Mouse (Mus musculus) ES-Bruce4 (cell line): Measurements from ENCODE around the gene Kcnc1. TPM values are rescaled to one million over a fixed set of nuclear protein-coding genes. Genes with fewer than 3 reads are reported as not detected.

ENCODE experiments used
- H3K27ac ChIP-seq: 2 replicates; pipeline ENCODE4 v1.5.1; 2012; ENCODE audit warnings: low read length, inconsistent platforms; ENCODE audit not compliant: insufficient read depth
- H3K27me3 ChIP-seq: 2 replicates; pipeline ENCODE4 v1.6.1; 2012; ENCODE audit warnings: mild to moderate bottlenecking, low read length, inconsistent platforms; ENCODE audit not compliant: control insufficient read depth, poor library complexity, insufficient read depth, severe bottlenecking
- H3K36me3 ChIP-seq: 2 replicates; pipeline ENCODE4 v1.6.1; 2012; ENCODE audit warnings: inconsistent platforms, mild to moderate bottlenecking, low read length, moderate library complexity; ENCODE audit not compliant: control insufficient read depth, poor library complexity, insufficient read depth, severe bottlenecking
- H3K4me1 ChIP-seq: one replicate; pipeline ENCODE4 v1.8.1; 2011; ENCODE audit warnings: low read length; ENCODE audit not compliant: control insufficient read depth, insufficient read depth
- H3K4me3 ChIP-seq: 2 replicates; pipeline ENCODE4 v1.5.1; 2011; ENCODE audit warnings: low read depth, mild to moderate bottlenecking, low read length
- H3K9ac ChIP-seq: 2 replicates; pipeline ENCODE4 v1.6.1; 2012; ENCODE audit warnings: low read depth, mild to moderate bottlenecking, inconsistent platforms; ENCODE audit not compliant: poor library complexity, severe bottlenecking
- H3K9me3 ChIP-seq: replicated peaks from 2 replicates; pipeline ENCODE4 v1.6.1; 2012; ENCODE audit warnings: mild to moderate bottlenecking, low read length, inconsistent platforms; ENCODE audit not compliant: control insufficient read depth, poor library complexity, insufficient read depth, severe bottlenecking
- CTCF ChIP-seq: IDR thresholded peaks from one replicate; pipeline ENCODE4 v1.8.1; 2011; ENCODE audit warnings: low read depth, low read length
- EP300 ChIP-seq: IDR thresholded peaks from 2 replicates; pipeline ENCODE4 v1.6.1; 2011; ENCODE audit warnings: low read depth, low read length; ENCODE audit not compliant: insufficient read depth
- POLR2A ChIP-seq: IDR thresholded peaks from one replicate; pipeline ENCODE4 v1.8.1; 2011; ENCODE audit warnings: low read length; ENCODE audit not compliant: insufficient read depth
- polyA plus RNA-seq: library from polyadenylated mRNA; stranded (reverse); fragments of >200 nt; gene quantifications from 2 replicates; pipeline ENCODE4 v1.2.4, GENCODE M21; 2011; ENCODE audit warnings: low read depth; ENCODE audit not compliant: missing spikeins, insufficient read depth, insufficient read length

Gene Kcnc1
- polyA plus RNA-seq, 1 experiment, result 0.07 TPM

- Histone ChIP-seq H3K4me1 (no peaks in the 10 kb centered on the region), H3K36me3 (no peaks in the 10 kb centered on the region), H3K4me3 (no peak overlapping the region), H3K27ac (no peak overlapping the region), H3K27me3 (no peaks in the 10 kb centered on the region), H3K9me3 (no peaks in the 10 kb centered on the region), H3K9ac (no peak overlapping the region)
- TF ChIP-seq CTCF, result no peak
- TF ChIP-seq EP300, result no peak
- no peak for TF ChIP-seq POLR2A
Observed at GRCm38 (mm10) chr7:46403616-46404485, 7.6 kb downstream of the Kcnc1 start.

- Histone ChIP-seq H3K36me3 (no peaks in the 10 kb centered on the region), H3K9me3 (no peaks in the 10 kb centered on the region), H3K4me3 (no peak overlapping the region), H3K27ac (no peak overlapping the region), H3K9ac (no peak overlapping the region), H3K4me1 (no peaks in the 10 kb centered on the region), H3K27me3 (no peaks in the 10 kb centered on the region)
- no peak for TF ChIP-seq POLR2A
- no peak for TF ChIP-seq EP300
Observed at GRCm38 (mm10) chr7:46404756-46405155, 8.5 kb downstream of the Kcnc1 start.

- no peak overlapping the region for H3K9ac ChIP-seq
- no peaks in the 10 kb centered on the region for H3K27me3 ChIP-seq
- no peaks in the 10 kb centered on the region for H3K9me3 ChIP-seq
- H3K27ac ChIP-seq, result no peak overlapping the region
- H3K4me1 ChIP-seq, result no peaks in the 10 kb centered on the region
- TF ChIP-seq EP300, result no peak
- no peak for TF ChIP-seq CTCF
- no peak for TF ChIP-seq POLR2A
- no peak overlapping the region for H3K4me3 ChIP-seq
- no peaks in the 10 kb centered on the region for H3K36me3 ChIP-seq
Observed at GRCm38 (mm10) chr7:46408606-46409005, 12.3 kb downstream of the Kcnc1 start.

DNA sequence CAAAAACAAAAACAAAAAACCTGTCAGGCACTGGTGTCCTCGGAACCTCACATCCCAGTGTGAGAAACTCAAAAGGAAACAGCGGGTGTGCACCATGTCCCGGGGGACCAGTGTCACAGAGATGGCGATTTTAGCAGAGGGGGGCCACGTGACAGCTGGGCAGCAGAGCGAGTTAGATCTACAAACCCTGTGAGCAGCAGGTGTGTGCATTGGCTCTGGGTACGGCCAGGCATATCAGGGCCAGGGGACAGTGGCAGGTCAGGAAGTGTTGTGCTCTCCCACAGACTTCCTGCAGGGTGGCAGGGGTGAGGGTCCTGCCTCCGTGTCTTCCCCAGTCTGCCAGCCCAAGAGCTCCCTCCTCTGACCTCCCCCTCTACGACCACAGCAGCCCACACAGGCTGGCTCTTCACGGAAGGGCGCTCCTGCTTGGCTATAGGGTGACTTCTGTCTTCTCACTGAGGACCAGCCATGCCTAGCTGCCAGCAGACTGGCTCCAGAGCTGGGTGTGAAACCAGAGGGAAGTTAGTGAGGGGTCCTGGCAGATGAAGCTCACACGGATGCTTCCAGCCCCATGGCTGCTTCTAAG lies 13.0 kb downstream of the Kcnc1 start:
- H3K9me3 ChIP-seq, result no peaks in the 10 kb centered on the region
- H3K9ac ChIP-seq, result no peak overlapping the region
- no peak overlapping the region for H3K4me3 ChIP-seq
- H3K36me3 ChIP-seq, result no peaks in the 10 kb centered on the region
- H3K4me1 ChIP-seq, result no peaks in the 10 kb centered on the region
- no peaks in the 10 kb centered on the region for H3K27me3 ChIP-seq
- H3K27ac ChIP-seq, result no peak overlapping the region
- TF ChIP-seq EP300 (no peak), POLR2A (no peak), CTCF (no peak)

DNA sequence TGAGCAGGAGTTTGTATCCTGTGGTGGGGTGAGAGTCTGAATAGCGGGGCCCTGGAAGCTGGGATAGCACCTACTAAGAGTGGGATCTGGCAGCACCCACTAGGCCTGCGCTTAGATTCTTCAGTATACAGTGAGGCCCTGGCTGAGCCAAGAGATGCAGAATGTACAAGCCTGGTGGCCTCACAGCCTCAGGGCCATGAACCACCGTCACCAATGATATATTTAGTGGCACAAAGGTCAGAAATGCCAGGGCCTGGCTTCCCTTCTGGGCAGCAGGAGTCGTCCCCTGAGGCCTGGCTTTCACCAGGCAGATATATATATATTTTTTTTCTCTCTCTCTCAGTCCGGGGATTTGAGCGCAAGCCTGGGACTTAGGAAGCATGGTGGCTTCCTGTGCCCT lies 14.4 kb downstream of the Kcnc1 start:
- Histone ChIP-seq H3K27me3 (no peaks in the 10 kb centered on the region), H3K36me3 (no peaks in the 10 kb centered on the region), H3K4me1 (no peaks in the 10 kb centered on the region), H3K9ac (no peak overlapping the region), H3K9me3 (no peaks in the 10 kb centered on the region), H3K27ac (no peak overlapping the region), H3K4me3 (no peak overlapping the region)
- TF ChIP-seq POLR2A (no peak), CTCF (no peak), EP300 (no peak)

- no peak overlapping the region for H3K4me3 ChIP-seq
- no peak overlapping the region for H3K9ac ChIP-seq
- no peaks in the 10 kb centered on the region for H3K27me3 ChIP-seq
- no peaks in the 10 kb centered on the region for H3K36me3 ChIP-seq
- no peaks in the 10 kb centered on the region for H3K4me1 ChIP-seq
- no peaks in the 10 kb centered on the region for H3K9me3 ChIP-seq
- no peak for TF ChIP-seq EP300
- no peak for TF ChIP-seq POLR2A
- TF ChIP-seq CTCF, result no peak
- no peak overlapping the region for H3K27ac ChIP-seq
Observed at GRCm38 (mm10) chr7:46412823-46413222, 16.5 kb downstream of the Kcnc1 start.
